Mouse (Mus musculus): ENCODE measurements at regions not wholly inside any gene's neighbourhood (a gene's known extent, or its start where the extent isn't known, plus 50 kb on each side); places are given as distances from the start of the nearest gene placed in this dataset.

DNA sequence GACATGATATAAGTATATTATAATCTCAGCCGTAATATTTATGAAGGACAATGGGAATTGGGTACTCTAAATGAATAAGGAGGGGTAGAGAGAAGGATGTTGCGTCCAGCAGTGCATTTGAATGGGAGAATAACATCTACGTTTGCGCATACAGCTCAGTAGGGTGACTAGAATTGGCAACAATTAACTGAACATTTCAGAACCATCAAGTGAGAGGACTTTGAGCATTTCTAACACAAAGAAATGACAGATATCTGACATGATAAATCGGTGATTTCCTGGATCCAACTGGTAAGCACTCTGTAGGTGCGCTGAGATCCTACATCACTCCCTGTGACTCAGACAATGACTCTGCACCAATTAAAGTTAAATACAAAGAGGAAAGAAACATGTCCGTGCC lies 431.3 kb downstream of the Ipmk start:
- DNase-seq = no peak

DNA sequence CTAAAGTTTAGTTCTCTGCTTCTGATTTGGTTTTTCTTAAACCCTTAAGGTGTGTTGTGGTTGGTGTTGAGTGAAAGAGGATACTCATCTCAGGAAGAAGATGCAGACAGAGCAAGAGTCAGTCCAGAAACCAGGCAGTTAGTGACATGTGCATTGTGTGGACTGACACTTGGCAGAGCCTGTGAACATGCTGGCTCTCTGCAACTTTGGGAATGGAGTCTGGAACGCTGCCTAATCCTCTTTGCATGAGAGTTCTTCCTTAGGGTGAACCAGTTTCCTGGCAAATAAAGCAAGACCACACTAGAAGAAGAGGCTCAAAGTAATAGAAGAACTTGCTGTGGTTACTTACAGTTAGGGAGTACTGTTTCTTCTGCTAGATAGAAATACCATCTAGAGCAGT lies 441.7 kb downstream of the Ipmk start:
- no peak for DNase-seq

DNA sequence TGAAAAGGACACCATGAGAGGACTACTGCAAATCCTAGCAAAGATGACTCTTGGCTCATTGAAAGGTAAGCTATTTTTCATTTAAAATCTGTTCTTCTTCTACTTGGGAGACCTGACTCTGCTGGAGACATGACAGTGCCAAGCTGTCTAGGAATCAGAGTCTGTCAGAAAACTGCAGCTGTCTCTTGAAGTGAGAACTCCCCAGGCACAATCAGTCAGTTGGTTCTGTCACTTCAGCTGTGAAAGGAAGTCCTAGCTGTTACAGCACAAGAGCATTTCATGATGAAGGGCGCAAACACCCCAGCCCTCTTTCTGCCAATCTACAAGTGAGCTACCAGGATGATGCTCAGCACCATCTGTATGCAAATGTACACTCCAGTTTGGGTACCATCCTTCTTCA lies 442.4 kb downstream of the Ipmk start:
- no peak for DNase-seq

DNA sequence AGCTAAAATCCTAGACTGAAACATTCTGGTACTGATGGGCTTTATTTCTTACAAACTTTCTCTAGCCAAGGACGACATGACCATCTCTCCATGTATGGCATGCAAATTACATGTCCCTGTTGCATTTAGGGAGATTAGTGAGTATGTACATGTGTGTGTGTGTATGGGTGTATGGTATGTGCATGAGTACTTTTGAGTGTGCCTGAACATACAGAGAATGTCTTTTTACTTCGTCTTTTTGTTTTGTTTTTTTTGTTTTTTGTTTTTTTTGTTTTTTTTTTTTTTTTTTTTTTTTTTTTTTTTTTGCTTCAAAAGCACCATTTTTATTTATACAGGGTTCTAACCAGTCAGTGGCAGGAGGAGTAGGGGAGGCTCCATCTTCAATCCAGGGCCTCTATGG lies 451.1 kb downstream of the Ipmk start:
- DNase-seq = no peak

DNA sequence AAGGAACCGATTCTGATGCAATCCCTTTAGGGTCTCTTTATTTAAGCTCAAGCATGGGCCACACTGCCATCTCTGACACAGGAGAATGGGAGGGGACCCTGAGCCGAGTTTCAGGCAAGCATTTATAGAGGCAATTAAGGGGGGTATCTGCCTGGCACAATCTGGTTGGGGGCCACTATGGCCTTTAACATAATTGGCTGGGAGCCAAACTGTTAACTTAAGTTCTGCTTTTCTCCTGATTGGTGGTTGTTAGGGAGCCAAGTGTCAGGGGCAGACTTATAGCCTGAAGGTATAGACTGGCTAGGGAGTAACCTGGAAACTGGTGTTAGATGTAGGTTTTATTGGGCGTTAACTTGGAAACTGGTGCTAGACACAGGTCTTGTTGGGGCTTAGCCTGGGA lies 454.9 kb downstream of the Ipmk start:
- DNase-seq = no peak

DNA sequence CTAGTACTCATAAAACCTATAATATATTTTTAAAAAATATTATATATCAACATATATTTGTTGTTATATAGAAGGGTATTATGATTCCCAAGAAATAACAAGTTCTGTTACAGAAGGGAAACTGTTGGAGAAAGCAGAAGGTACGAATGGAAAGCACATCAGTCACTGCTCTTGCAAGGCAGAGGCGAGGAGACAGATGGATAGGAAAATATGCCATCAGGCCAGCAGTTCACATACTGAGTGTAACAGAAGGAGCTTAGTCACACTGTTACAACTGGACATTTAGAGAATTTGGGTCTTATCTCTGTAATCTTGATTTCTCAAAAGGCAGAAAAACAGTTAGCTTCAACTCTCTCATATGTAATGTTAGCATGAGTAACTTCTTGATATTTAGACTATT lies 485.1 kb downstream of the Ipmk start:
- no peak for DNase-seq

DNA sequence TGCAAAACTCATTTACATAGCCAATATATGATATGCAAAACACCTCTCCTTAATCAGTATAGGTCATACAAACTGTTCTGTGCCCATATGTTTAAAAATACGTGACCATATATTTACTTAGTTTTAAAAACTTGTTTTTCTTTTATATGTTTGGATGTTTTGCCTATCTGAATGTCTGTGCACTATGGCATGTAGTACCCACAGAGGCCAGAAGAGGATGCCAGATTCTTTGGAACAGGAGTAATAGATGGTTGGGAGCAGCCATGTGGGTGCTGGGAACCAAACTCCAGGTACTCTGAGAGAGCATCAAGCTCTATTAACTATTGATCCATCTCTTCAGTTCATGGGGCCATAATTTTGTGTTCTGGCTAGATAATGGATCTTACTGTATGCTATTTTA lies 487.5 kb downstream of the Ipmk start:
- DNase-seq = no peak

DNA sequence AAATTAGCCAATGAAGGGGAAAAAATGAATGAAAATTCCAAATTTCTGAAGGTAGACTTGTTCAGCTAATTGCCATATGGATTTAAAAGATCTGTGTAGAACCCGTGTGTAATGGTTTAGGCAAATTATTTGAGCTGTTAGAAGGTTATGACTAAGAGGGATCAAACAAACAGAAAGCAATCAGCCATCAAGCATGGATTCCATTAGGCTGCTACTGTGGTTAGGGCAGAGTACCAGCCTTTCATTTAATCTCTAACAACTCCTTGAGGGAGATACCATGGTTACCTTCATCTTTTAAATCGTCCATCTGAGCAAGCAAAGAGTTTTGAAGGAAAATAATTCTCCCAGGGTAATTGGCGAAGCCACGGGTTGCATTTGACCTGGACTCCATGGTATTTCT lies 509.5 kb downstream of the Ipmk start:
- no peak for DNase-seq

DNA sequence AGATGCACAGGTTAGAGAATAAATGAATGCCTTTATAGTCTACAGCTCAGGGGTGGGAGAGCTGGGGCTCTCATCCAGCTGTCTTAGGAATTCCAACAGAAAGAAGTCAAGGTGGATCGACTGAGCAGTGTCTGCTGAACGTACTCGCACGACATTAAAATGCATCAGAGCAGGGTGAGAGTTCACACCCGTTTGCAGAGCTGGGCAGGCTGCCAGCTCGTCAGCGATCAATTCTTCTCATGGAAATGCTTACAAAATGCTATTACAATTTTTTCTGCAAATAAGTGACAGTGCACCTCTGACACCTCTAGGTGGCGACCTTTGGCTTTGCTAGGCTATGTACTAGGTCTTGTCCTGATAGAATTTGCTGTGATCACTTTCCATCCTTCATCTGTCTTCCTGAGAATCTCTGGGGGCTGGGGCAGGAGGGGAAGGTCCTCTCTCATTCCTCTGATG lies 510.0 kb downstream of the Ipmk start:
- peak; percentile 5 for DNase-seq

DNA sequence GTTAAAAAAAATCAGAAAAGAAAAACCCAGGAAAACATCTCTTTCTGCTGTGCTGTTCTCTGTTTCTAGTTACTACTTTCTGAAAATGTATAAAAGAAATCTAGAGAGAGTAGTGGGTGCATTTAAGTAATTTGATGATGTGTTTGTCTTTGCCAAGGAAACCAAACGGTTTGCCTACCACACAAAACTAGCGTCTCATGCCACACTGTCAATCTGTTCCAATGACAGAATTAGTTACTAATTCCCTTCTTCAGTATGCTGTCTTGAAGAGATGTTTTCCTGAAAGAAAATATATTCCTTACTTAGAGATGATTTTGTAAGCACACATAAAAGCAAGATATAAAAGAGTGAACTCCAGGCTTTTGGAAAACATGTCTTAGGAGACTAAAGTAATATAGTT lies 546.2 kb downstream of the Ipmk start:
- no peak for DNase-seq

DNA sequence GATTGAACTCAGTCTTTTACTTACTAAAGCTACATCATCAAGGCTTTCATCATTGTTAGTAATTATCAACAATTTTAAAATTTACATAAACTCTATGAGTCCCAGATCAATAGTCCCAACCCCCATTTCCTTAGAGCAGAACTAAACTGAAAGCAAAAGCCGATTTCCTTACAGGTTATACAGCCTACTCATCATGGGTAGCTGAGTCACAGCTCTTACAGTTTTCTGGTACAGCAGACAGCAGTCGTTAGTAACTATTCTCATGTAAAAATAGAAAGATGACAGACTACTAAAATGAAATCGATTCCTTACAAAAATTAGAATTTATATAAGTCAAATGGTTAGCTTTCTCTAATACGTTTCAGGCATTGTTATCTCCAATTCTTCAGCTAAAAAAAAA lies 557.5 kb downstream of the Ipmk start:
- DNase-seq = no peak

Measured in kidney, adult 18-20 months (tissue).